Mouse (Mus musculus): Measurements from ENCODE around the gene H2-M10.1.
A peak's percentile ranks its signal among the peaks of the same experiment; 100 is the strongest.
"Not testable (repeated sequence)": the region's sequence is repeated elsewhere in the genome, so short reads cannot be mapped to it uniquely, and the experiment has no call there.

The H2-M10.1 gene

DNA sequence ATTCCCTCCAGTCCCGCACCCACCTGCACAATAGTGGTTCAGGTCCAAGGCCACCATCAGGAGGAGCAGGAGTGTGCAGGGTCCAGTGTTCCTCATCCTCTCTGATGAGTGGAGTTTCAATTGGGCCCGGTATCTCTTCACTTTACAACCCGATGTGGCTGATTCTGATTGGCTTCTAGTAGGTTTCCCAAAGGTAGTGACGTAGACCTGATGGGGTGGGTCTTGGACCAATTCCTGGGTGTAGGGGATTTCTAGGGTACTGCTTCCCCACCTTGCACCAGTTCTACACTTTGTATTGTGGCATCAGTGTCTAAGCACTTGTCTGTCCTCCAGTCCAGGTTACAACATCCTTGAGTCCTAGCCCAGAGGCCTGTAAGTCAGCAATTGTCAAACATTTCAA is at the start of gene H2-M10.1:
H2-M10.1 (minus strand) TSS at position 101 of the 400 bp plus-strand sequence.
- no peak for DNase-seq (ENCODE audit: low spot score)

GRCm38 (mm10) chr17:36368317-36368716 is 42.4 kb upstream of the H2-M10.1 start, which contains the start of gene H2-M10.3:
H2-M10.3 (minus strand) TSS chr17:36368417.
- DNase-seq (ENCODE audit: low spot score), result not testable (repeated sequence)

GRCm38 (mm10) chr17:36362404-36362803 is 36.4 kb upstream of the H2-M10.1 start:
- DNase-seq (ENCODE audit: low spot score), result not testable (repeated sequence)

DNA sequence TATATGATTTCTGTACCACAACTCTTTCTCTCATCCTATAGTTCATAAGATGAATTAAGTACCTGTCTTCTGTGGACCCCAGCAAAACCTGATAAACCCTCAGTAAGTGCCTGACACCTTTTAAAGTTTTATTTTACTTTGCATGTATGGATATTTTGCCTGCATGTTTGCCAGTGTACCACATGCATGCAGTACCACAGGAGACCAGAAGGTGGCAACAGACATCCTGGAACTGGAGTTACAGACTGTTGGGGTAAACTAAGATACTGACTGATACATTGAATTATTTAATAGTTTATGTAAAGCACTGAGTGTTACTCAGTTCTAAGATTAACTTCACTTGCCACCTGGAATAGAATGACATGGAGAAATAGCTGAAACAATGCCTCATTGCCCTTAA is 31.6 kb upstream of the H2-M10.1 start:
- DNase-seq (ENCODE audit: low spot score), result peak; percentile 15

- DNase-seq (ENCODE audit: low spot score), result no peak
Observed at GRCm38 (mm10) chr17:36355763-36356162, 29.8 kb upstream of the H2-M10.1 start.

DNA sequence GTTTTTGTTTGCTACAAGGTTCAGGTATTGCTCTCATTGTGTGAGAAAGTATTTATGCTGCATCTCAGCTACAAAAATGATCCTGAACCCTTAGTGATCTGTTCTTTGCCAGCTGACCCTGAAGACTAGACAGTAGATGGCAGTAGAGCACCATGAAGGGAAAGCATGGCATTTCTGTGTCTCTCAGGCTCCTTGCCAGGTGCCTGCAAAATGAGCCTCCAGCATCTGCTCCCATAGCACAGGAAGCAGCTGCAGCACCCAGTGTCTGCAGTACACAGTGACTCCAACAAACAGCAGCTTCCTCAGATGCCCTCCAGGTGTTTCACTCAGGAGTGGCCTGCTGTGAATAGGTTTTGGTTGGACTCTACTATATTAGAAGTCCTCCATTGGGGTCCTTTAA is 29.4 kb upstream of the H2-M10.1 start:
- DNase-seq (ENCODE audit: low spot score), result peak; percentile 12

GRCm38 (mm10) chr17:36315689-36316253 is 10.2 kb downstream of the H2-M10.1 start:
- DNase-seq (ENCODE audit: low spot score), result no peak

- peak; percentile 45 for DNase-seq (ENCODE audit: low spot score)
Observed at GRCm38 (mm10) chr17:36315041-36315688, 10.8 kb downstream of the H2-M10.1 start.

DNA sequence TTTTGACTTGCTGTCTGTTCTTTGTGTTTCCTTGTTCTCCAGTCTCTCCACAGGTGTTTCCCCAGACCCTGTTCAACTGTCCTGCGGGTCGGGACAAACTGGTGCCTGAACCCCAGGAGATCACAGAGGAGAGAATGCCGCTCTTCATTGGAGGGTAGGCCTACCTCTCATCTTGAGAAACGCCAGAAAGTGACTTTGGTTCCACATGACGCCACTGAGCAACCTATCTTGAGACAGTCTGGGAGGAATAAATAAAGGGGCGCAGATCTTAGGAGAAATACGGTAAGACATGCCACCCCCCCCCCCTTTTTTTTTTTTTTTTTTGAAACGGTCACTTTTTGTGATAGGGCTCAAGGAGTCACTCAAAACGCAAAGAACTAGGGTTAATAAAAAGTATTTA is 11.4 kb downstream of the H2-M10.1 start:
- DNase-seq (ENCODE audit: low spot score), result no peak

GRCm38 (mm10) chr17:36309293-36309692 is 16.7 kb downstream of the H2-M10.1 start:
- no peak for DNase-seq (ENCODE audit: low spot score)

GRCm38 (mm10) chr17:36308855-36309254 is 17.1 kb downstream of the H2-M10.1 start:
- peak; percentile 36 for DNase-seq (ENCODE audit: low spot score)

DNA sequence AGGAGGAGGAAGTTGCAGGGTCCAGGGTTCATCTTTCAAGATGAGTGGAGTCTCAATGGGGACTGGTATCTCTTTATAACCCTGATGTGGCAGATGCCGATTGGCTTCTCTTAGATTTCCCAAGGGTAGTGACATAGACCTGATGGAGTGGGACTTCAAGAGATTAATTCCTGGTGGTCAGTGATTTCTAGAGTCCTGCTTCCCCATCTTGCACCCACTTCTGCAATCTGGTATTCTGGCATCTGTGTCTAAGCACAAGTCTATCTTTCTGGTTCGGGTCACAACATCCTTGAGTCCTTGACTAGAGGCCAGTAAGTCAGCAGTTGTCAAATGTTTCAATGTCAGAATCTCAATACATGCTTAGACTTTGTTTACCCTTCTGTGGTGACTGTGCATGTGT is 39.6 kb downstream of the H2-M10.1 start, which contains the start of gene H2-M10.2:
H2-M10.2 (minus strand) TSS at position 101 of the 400 bp plus-strand sequence.
- no peak for DNase-seq (ENCODE audit: low spot score)

GRCm38 (mm10) chr17:36281521-36282245 is 44.3 kb downstream of the H2-M10.1 start:
- DNase-seq (ENCODE audit: low spot score), result no peak

DNA sequence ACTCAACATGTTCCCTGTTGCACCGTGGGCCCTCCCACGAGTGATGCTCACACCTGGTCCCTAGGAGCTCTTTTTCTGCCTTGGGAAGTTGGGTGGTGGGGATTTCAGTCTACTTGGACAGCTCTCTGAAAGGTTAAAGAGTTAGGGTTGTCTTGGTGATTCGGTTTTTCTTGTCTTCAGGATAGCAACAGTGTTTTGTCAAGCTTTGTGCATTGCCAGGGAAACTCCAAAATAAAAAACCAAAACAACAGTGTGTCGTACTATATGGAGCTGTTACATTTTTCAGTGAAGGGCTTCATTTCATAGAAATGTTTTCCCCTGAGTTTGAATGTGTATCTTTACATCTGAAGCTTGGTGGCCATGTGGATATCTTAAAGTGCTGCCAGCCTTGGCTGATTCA is 51.2 kb downstream of the H2-M10.1 start:
- DNase-seq (ENCODE audit: low spot score), result no peak

- no peak for DNase-seq (ENCODE audit: low spot score)
Observed at GRCm38 (mm10) chr17:36273796-36274195, 52.2 kb downstream of the H2-M10.1 start.

All from ovary, postnatal 36 days (tissue).